Mouse (Mus musculus): ENCODE measurements around the gene Brpf3. TPM values are rescaled to one million over a fixed set of nuclear protein-coding genes. Genes with fewer than 3 reads are reported as not detected.

Gene Brpf3
- polyA plus RNA-seq, 1 experiment from 2014 or later, result 6.8 TPM

GRCm38 (mm10) chr17:28883941-28884516 lies 83.1 kb downstream of the Brpf3 start:
- 70% methylated on average over 10 of the region's 10 CpGs for WGBS
- ATAC-seq (replicated peaks; ENCODE audit: insufficient number of reproducible peaks, low FRiP score, low TSS enrichment, low read depth), result no peak
- H3K4me1 ChIP-seq (ENCODE audit: control insufficient read depth, insufficient read depth, low read length), result no peaks in the 10 kb centered on the region
- no peak for DNase-seq (ENCODE audit: low spot score)
- no peaks in the 10 kb centered on the region for H3K27me3 ChIP-seq (ENCODE audit: control insufficient read depth, insufficient read depth, low read length)
- H3K9me3 ChIP-seq (replicated peaks; ENCODE audit: control insufficient read depth, low read length), result no peaks in the 10 kb centered on the region
- no peak overlapping the region for H3K27ac ChIP-seq (replicated peaks; ENCODE audit: low read depth, low read length)
- no peaks in the 10 kb centered on the region for H3K36me3 ChIP-seq (replicated peaks; ENCODE audit: control insufficient read depth, insufficient read depth, low read depth, low read length)
- no peak overlapping the region for H3K9ac ChIP-seq (replicated peaks; ENCODE audit: low read length)
- no peak overlapping the region for H3K4me2 ChIP-seq (ENCODE audit: low read depth, low read length)
- H3K4me3 ChIP-seq (ENCODE audit: low read depth, low read length), result no peak overlapping the region

GRCm38 (mm10) chr17:28885231-28885630 lies 84.3 kb downstream of the Brpf3 start:
- Histone ChIP-seq H3K27me3 (ENCODE audit: control insufficient read depth, insufficient read depth, low read length) (no peaks in the 10 kb centered on the region), H3K36me3 (replicated peaks; ENCODE audit: control insufficient read depth, insufficient read depth, low read depth, low read length) (no peaks in the 10 kb centered on the region), H3K9me3 (replicated peaks; ENCODE audit: control insufficient read depth, low read length) (no peaks in the 10 kb centered on the region), H3K4me3 (ENCODE audit: low read depth, low read length) (no peak overlapping the region), H3K4me2 (ENCODE audit: low read depth, low read length) (no peak overlapping the region), H3K4me1 (ENCODE audit: control insufficient read depth, insufficient read depth, low read length) (no peaks in the 10 kb centered on the region), H3K27ac (replicated peaks; ENCODE audit: low read depth, low read length) (no peak overlapping the region), H3K9ac (replicated peaks; ENCODE audit: low read length) (no peak overlapping the region)
- 85% methylated on average over 8 of the region's 8 CpGs for WGBS
- no peak for DNase-seq (ENCODE audit: low spot score)
- no peak for ATAC-seq (replicated peaks; ENCODE audit: insufficient number of reproducible peaks, low FRiP score, low TSS enrichment, low read depth)

DNA sequence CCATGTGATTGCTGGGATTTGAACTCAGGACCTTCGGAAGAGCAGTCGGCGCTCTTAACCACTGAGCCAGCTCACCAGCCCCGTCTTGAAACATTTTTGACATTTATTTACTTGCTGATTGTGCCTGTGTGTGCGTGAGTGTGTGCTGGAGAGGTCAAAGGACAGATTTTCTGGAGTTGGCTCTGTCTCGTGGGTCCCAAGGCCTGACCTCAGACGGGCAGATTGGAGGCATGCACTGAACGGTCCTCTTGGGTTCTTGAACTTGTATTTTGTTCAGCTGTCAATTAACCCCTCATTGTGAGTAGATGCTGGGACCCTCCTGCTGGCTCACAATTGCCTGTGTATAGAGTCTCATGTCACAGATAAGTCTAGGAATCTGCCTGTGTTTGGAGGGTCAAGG lies 85.4 kb downstream of the Brpf3 start:
- WGBS, result 73% methylated on average over 8 of the region's 8 CpGs

More for the DNA sequence above, 85.4 kb downstream of the Brpf3 start:
- ATAC-seq (replicated peaks; ENCODE audit: insufficient number of reproducible peaks, low FRiP score, low TSS enrichment, low read depth) (no peak), DNase-seq (ENCODE audit: low spot score) (no peak)
- H3K4me3 ChIP-seq (ENCODE audit: low read depth, low read length), result no peak overlapping the region
- no peaks in the 10 kb centered on the region for H3K27me3 ChIP-seq (ENCODE audit: control insufficient read depth, insufficient read depth, low read length)
- H3K4me2 ChIP-seq (ENCODE audit: low read depth, low read length), result no peak overlapping the region
- no peak overlapping the region for H3K9ac ChIP-seq (replicated peaks; ENCODE audit: low read length)
- no peaks in the 10 kb centered on the region for H3K9me3 ChIP-seq (replicated peaks; ENCODE audit: control insufficient read depth, low read length)
- no peaks in the 10 kb centered on the region for H3K4me1 ChIP-seq (ENCODE audit: control insufficient read depth, insufficient read depth, low read length)
- H3K36me3 ChIP-seq (replicated peaks; ENCODE audit: control insufficient read depth, insufficient read depth, low read depth, low read length), result no peaks in the 10 kb centered on the region
- no peak overlapping the region for H3K27ac ChIP-seq (replicated peaks; ENCODE audit: low read depth, low read length)

Other genes starting within 250 kb of the Brpf3 start
- not detected in 2 replicates for gene Clps, start 240.3 kb upstream of the Brpf3 start, polyA plus RNA-seq (2014; fragmentation: Nextera tagmentation; extraction: Ambion mirVana)
- gene Lhfpl5, start 225.4 kb upstream of the Brpf3 start, polyA plus RNA-seq (2014; fragmentation: Nextera tagmentation; extraction: Ambion mirVana), result 0.34 TPM in 1 of 2 replicates, not detected in the other
- gene Srpk1, start 178.4 kb upstream of the Brpf3 start, polyA plus RNA-seq (2014; fragmentation: Nextera tagmentation; extraction: Ambion mirVana), result 130 and 135 TPM in 2 replicates
- 0.36 and 0.55 TPM in 2 replicates for gene Slc26a8, start 110.9 kb upstream of the Brpf3 start, polyA plus RNA-seq (2014; fragmentation: Nextera tagmentation; extraction: Ambion mirVana)
- gene Mapk14, start 109.8 kb upstream of the Brpf3 start, polyA plus RNA-seq (2014; fragmentation: Nextera tagmentation; extraction: Ambion mirVana), result 53.0 and 53.7 TPM in 2 replicates
- 0.62 and 1.5 TPM in 2 replicates for gene AC170998.1, start 75.0 kb upstream of the Brpf3 start, polyA plus RNA-seq (2014; fragmentation: Nextera tagmentation; extraction: Ambion mirVana)
- 10.3 and 11.5 TPM in 2 replicates for gene Mapk13, start 31.8 kb upstream of the Brpf3 start, polyA plus RNA-seq (2014; fragmentation: Nextera tagmentation; extraction: Ambion mirVana)
- gene Pnpla1, start 57.3 kb downstream of the Brpf3 start, polyA plus RNA-seq (2014; fragmentation: Nextera tagmentation; extraction: Ambion mirVana), result not detected in 2 replicates
- gene 4930539E08Rik, start 114.2 kb downstream of the Brpf3 start, polyA plus RNA-seq (2014; fragmentation: Nextera tagmentation; extraction: Ambion mirVana), result 0.13 and 0.46 TPM in 2 replicates
- not detected in 2 replicates for gene Pxt1, start 142.8 kb downstream of the Brpf3 start, polyA plus RNA-seq (2014; fragmentation: Nextera tagmentation; extraction: Ambion mirVana)
- gene Kctd20, start 150.9 kb downstream of the Brpf3 start, polyA plus RNA-seq (2014; fragmentation: Nextera tagmentation; extraction: Ambion mirVana), result 109 and 110 TPM in 2 replicates
- 121 and 127 TPM in 2 replicates for gene Stk38, start 206.9 kb downstream of the Brpf3 start, polyA plus RNA-seq (2014; fragmentation: Nextera tagmentation; extraction: Ambion mirVana)
- 937 and 1,031 TPM in 2 replicates for gene Srsf3, start 231.5 kb downstream of the Brpf3 start, polyA plus RNA-seq (2014; fragmentation: Nextera tagmentation; extraction: Ambion mirVana)